Mouse (Mus musculus) forebrain, embryonic 14.5 days (tissue): ENCODE results near the gene Hvcn1. TPM values are rescaled to one million over a fixed set of nuclear protein-coding genes. Genes with fewer than 3 reads are reported as not detected.

Experiments used
- ATAC-seq: fragments of 200-750 bp; cut with Nextera tagmentation; 2 replicates; pipeline ENCODE4 v1.8.0; 2017; ENCODE audit warnings: mild to moderate bottlenecking, moderate library complexity
- DNase-seq: peaks from one replicate; pipeline ENCODE4 v3.0.0-alpha.2; 2015; ENCODE audit warnings: low spot score
- H3K27ac ChIP-seq: fragments of 300-500 bp; sonication (generic); 2 replicates; pipeline ENCODE4 v1.5.1; 2014; ENCODE audit warnings: low read depth, mild to moderate bottlenecking, control low read depth, low read length, moderate library complexity
- H3K27me3 ChIP-seq: fragments of 300-500 bp; sonication (generic); replicated peaks from 2 replicates; pipeline ENCODE4 v1.6.1; 2014; ENCODE audit warnings: low read length, control low read depth, mixed read lengths; ENCODE audit not compliant: control insufficient read depth, insufficient read depth
- H3K36me3 ChIP-seq: fragments of 300-500 bp; sonication (generic); 2 replicates; pipeline ENCODE4 v1.6.1; 2014; ENCODE audit warnings: low read length, control low read depth; ENCODE audit not compliant: control insufficient read depth, insufficient read depth
- H3K4me1 ChIP-seq: fragments of 300-500 bp; sonication (generic); 2 replicates; pipeline ENCODE4 v1.6.1; 2014; ENCODE audit warnings: antibody characterized with exemption, low read length, control low read depth; ENCODE audit not compliant: control insufficient read depth, insufficient read depth
- H3K4me2 ChIP-seq: fragments of 300-500 bp; sonication (generic); 2 replicates; pipeline ENCODE4 v1.6.1; 2014; ENCODE audit warnings: mild to moderate bottlenecking, control low read depth, low read length
- H3K4me3 ChIP-seq: fragments of 300-500 bp; sonication (generic); 2 replicates; pipeline ENCODE4 v1.5.1; 2014; ENCODE audit warnings: low read depth, low read length, control low read depth
- H3K9ac ChIP-seq: fragments of 300-500 bp; sonication (generic); 2 replicates; pipeline ENCODE4 v1.6.1; 2014; ENCODE audit warnings: mild to moderate bottlenecking, low read length, control low read depth, moderate library complexity
- H3K9me3 ChIP-seq: fragments of 300-500 bp; sonication (generic); replicated peaks from 2 replicates; pipeline ENCODE4 v1.6.1; 2016; ENCODE audit warnings: low read length, control low read depth, mixed read lengths; ENCODE audit not compliant: control insufficient read depth
- WGBS: fragments of 180-500 bp; shearing (Covaris S2); extraction: QIAGEN DNeasy Blood & Tissue Kit; methylation state at CpG from one replicate; pipeline ENCODE4 v1.1.7; 2014; 5-methylcytosine and 5-hydroxymethylcytosine counted together
- polyA plus RNA-seq: library from polyadenylated mRNA; unstranded; fragments of >200 nt; fragmentation: Nextera tagmentation; extraction: Ambion mirVana; gene quantifications from 2 replicates; pipeline ENCODE4 v1.2.1, GENCODE M21; 2014

The Hvcn1 gene
- polyA plus RNA-seq, 1 experiment from 2014 or later: 2.4 TPM

- H3K27ac ChIP-seq: no peak overlapping the region
- no peaks in the 10 kb centered on the region for H3K36me3 ChIP-seq
- 73% methylated on average over 12 of the region's 12 CpGs for WGBS
- no peak for DNase-seq
- H3K4me1 ChIP-seq: no peaks in the 10 kb centered on the region
- H3K27me3 ChIP-seq: no peaks in the 10 kb centered on the region
- H3K4me2 ChIP-seq: no peak overlapping the region
- H3K9ac ChIP-seq: no peak overlapping the region
- H3K4me3 ChIP-seq: no peak overlapping the region
- H3K9me3 ChIP-seq: no peaks in the 10 kb centered on the region
- ATAC-seq: no peak
Observed at GRCm38 (mm10) chr5:122191269-122192063, 15.1 kb upstream of the Hvcn1 start.

GRCm38 (mm10) chr5:122192347-122192746 is 14.3 kb upstream of the Hvcn1 start:
- 48% methylated on average over 3 of the region's 4 CpGs for WGBS
- no peak overlapping the region for H3K9ac ChIP-seq
- DNase-seq: no peak

GRCm38 (mm10) chr5:122200872-122201271 is 5.7 kb upstream of the Hvcn1 start:
- Histone ChIP-seq H3K4me1 (no peaks in the 10 kb centered on the region), H3K4me3 (no peak overlapping the region), H3K27me3 (no peaks in the 10 kb centered on the region), H3K9ac (no peak overlapping the region), H3K27ac (no peak overlapping the region), H3K9me3 (no peaks in the 10 kb centered on the region), H3K4me2 (no peak overlapping the region), H3K36me3 (no peaks in the 10 kb centered on the region)
- no peak for DNase-seq
- ATAC-seq: no peak
- WGBS: 95% methylated on average over 4 of the region's 4 CpGs

More at GRCm38 (mm10) chr5:122192347-122192746, 14.3 kb upstream of the Hvcn1 start:
- H3K4me2 ChIP-seq: no peak overlapping the region
- no peaks in the 10 kb centered on the region for H3K9me3 ChIP-seq
- no peaks in the 10 kb centered on the region for H3K36me3 ChIP-seq
- no peak overlapping the region for H3K27ac ChIP-seq
- no peak for ATAC-seq
- H3K4me1 ChIP-seq: no peaks in the 10 kb centered on the region
- no peak overlapping the region for H3K4me3 ChIP-seq
- H3K27me3 ChIP-seq: no peaks in the 10 kb centered on the region

GRCm38 (mm10) chr5:122201904-122202303 is 4.7 kb upstream of the Hvcn1 start:
- ATAC-seq (no peak), DNase-seq (no peak)
- Histone ChIP-seq H3K36me3 (no peaks in the 10 kb centered on the region), H3K4me3 (no peak overlapping the region), H3K4me1 (no peaks in the 10 kb centered on the region), H3K4me2 (no peak overlapping the region), H3K9ac (no peak overlapping the region), H3K9me3 (no peaks in the 10 kb centered on the region), H3K27ac (no peak overlapping the region), H3K27me3 (no peaks in the 10 kb centered on the region)
- WGBS: 83% methylated on average over 6 of the region's 6 CpGs

GRCm38 (mm10) chr5:122204180-122204579 is 2.4 kb upstream of the Hvcn1 start:
- Histone ChIP-seq H3K4me2 (no peak overlapping the region), H3K4me3 (no peak overlapping the region), H3K27ac (no peak overlapping the region), H3K9me3 (no peaks in the 10 kb centered on the region), H3K27me3 (no peaks in the 10 kb centered on the region), H3K9ac (no peak overlapping the region), H3K4me1 (0 out of 2 replicates have a peak, but pooled peaks cover 2% of the 10 kb centered on the region), H3K36me3 (no peaks in the 10 kb centered on the region)
- ATAC-seq: no peak
- 61% methylated on average over 2 of the region's 2 CpGs for WGBS
- no peak for DNase-seq

- no peak overlapping the region for H3K27ac ChIP-seq
- DNase-seq: no peak
- ATAC-seq: no peak
- no peaks in the 10 kb centered on the region for H3K9me3 ChIP-seq
- H3K36me3 ChIP-seq: no peaks in the 10 kb centered on the region
- 47% methylated on average over 6 of the region's 6 CpGs for WGBS
- H3K9ac ChIP-seq: no peak overlapping the region
- no peak overlapping the region for H3K4me3 ChIP-seq
- peaks cover 7% of the 10 kb centered on the region for H3K4me1 ChIP-seq
- H3K4me2 ChIP-seq: no peak overlapping the region; the same call in 1 of the 2 replicates
- H3K27me3 ChIP-seq: no peaks in the 10 kb centered on the region
Observed at GRCm38 (mm10) chr5:122208909-122209308, 2.3 kb downstream of the Hvcn1 start.

- Histone ChIP-seq H3K36me3 (no peaks in the 10 kb centered on the region), H3K27me3 (no peaks in the 10 kb centered on the region), H3K4me1 (peaks cover 7% of the 10 kb centered on the region), H3K9me3 (no peaks in the 10 kb centered on the region), H3K4me3 (peak overlapping the region; percentile 14), H3K27ac (no peak overlapping the region), H3K9ac (peak overlapping the region; percentile 49), H3K4me2 (peak overlapping the region; percentile 49)
- ATAC-seq (no peak; the same call in 1 of the 2 replicates), DNase-seq (peak; percentile 59)
- 4% methylated on average over 21 of the region's 21 CpGs for WGBS
Observed at GRCm38 (mm10) chr5:122209591-122210368, 3.2 kb downstream of the Hvcn1 start.

- Histone ChIP-seq H3K4me3 (no peak overlapping the region), H3K36me3 (no peaks in the 10 kb centered on the region), H3K27ac (no peak overlapping the region), H3K4me1 (peaks cover 7% of the 10 kb centered on the region), H3K9ac (no peak overlapping the region), H3K27me3 (no peaks in the 10 kb centered on the region), H3K9me3 (no peaks in the 10 kb centered on the region), H3K4me2 (no peak overlapping the region)
- 92% methylated on average over 8 of the region's 8 CpGs for WGBS
- no peak for DNase-seq
- no peak for ATAC-seq
Observed at GRCm38 (mm10) chr5:122210890-122211289, 4.3 kb downstream of the Hvcn1 start.

- Histone ChIP-seq H3K27me3 (no peaks in the 10 kb centered on the region), H3K36me3 (no peaks in the 10 kb centered on the region), H3K4me1 (peaks cover 7% of the 10 kb centered on the region), H3K4me3 (no peak overlapping the region), H3K9ac (no peak overlapping the region), H3K4me2 (no peak overlapping the region), H3K9me3 (no peaks in the 10 kb centered on the region), H3K27ac (no peak overlapping the region)
- DNase-seq (no peak), ATAC-seq (no peak)
- 85% methylated on average over 8 of the region's 8 CpGs for WGBS
Observed at GRCm38 (mm10) chr5:122212125-122212524, 5.5 kb downstream of the Hvcn1 start.
